Mouse (Mus musculus): ENCODE measurements around the gene Stx7.

DNA sequence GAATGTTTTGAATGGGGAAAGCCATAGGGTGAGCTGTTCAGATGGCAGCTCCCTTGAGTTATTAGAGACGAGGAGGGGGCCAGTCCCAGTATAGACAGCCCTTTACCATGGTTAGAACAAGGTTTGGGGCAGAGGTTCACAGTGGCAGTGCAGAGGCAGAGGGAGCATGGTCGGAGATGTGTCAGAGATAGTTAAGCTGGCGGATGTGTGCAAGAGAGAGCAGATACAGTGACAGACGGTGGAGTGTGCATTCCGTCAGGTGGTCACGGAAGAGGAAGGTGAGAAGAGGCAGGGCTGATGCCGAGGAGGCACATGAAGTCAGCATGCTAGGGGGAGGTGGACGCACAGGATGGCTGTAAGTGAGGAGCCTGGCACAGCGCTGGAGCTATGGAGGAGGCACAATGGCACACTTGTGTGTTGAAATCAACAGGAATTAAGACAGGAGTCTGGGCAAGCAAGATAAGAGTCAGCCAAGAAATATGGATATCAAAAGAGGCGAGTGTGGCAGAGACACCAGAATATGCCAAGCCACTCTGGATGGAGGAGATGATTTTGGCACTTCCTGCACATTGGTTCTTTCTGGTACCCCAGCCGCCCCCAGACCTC, 19.0 kb downstream of the Stx7 start:
- TF ChIP-seq CTCF (IDR thresholded peaks at IDR 0.05; ENCODE audit: insufficient read depth, low read length) (no peak), POLR2A (IDR thresholded peaks at IDR 0.05; ENCODE audit: borderline replicate concordance, extremely low read depth, low read depth, low read length) (no peak)
